Mouse (Mus musculus): Measurements from ENCODE around the gene Prdm16. TPM values are rescaled to one million over a fixed set of nuclear protein-coding genes. Genes with fewer than 3 reads are reported as not detected.

Prdm16 gene
- polyA plus RNA-seq, 1 experiment from 2014 or later = 23.2 TPM

DNA sequence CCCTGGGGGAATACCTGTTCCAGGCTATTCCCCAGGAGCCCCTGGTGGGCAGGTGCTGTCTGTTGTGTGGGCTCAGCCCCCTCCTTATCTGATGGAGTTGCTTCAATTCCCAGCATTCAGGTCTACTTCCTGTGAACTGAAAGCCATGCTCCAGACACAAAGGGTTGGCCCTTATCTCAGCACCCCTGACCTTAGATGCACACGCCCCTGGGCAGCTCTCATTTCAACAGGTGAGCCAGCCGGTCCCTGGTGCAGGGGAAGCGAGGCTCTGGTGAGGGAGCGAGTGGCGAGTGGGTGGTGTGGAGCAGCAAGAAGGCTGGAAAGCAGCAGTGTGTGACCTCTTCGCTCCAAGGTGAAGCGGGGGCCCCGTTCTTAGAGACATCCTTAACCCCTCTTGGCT lies 226.1 kb downstream of the Prdm16 start:
- WGBS = 38% methylated on average over 8 of the region's 8 CpGs
- Histone ChIP-seq H3K4me2 (ENCODE audit: low read depth, low read length) (peak overlapping the region; percentile 17; the same call in 1 of the 2 replicates), H3K9me3 (replicated peaks; ENCODE audit: control insufficient read depth, low read length) (no peaks in the 10 kb centered on the region), H3K4me1 (ENCODE audit: control insufficient read depth, insufficient read depth, low read length) (peaks cover 20% of the 10 kb centered on the region), H3K27ac (ENCODE audit: low read length) (peak overlapping the region; percentile 53; the same call in 1 of the 2 replicates), H3K9ac (ENCODE audit: low read length) (peak overlapping the region; percentile 28; the same call in 1 of the 2 replicates), H3K36me3 (ENCODE audit: control insufficient read depth, insufficient read depth, low read length) (no peaks in the 10 kb centered on the region), H3K4me3 (replicated peaks; ENCODE audit: low read length) (no peak overlapping the region), H3K27me3 (ENCODE audit: control insufficient read depth, insufficient read depth, low read length) (no peaks in the 10 kb centered on the region)
- ATAC-seq (ENCODE audit: insufficient read depth, low FRiP score) = peak; percentile 65; the same call in 1 of the 2 replicates

DNA sequence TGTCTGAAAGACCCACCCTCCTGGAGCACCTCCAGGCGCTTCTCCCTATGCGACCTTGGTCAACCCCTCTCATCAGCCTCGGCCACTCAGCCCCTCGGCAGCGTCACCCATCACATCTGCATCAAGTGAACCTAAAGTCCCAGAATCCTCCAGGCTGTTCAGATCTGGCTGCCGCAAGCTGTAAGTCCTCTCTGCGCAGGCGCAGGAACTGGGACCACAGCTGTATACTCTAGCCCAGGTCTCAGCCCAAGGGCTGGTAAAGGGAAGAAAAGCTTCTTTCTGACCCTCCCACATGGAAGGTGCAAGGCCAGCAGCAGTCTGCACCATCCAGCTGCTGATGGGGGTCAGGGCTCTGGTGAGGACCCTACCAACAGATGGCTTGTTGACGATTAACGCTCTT lies 226.8 kb downstream of the Prdm16 start:
- Histone ChIP-seq H3K36me3 (ENCODE audit: control insufficient read depth, insufficient read depth, low read length) (no peaks in the 10 kb centered on the region), H3K4me3 (replicated peaks; ENCODE audit: low read length) (no peak overlapping the region), H3K4me2 (ENCODE audit: low read depth, low read length) (no peak overlapping the region), H3K4me1 (ENCODE audit: control insufficient read depth, insufficient read depth, low read length) (peaks cover 20% of the 10 kb centered on the region), H3K27ac (ENCODE audit: low read length) (no peak overlapping the region), H3K9ac (ENCODE audit: low read length) (no peak overlapping the region), H3K27me3 (ENCODE audit: control insufficient read depth, insufficient read depth, low read length) (no peaks in the 10 kb centered on the region), H3K9me3 (replicated peaks; ENCODE audit: control insufficient read depth, low read length) (no peaks in the 10 kb centered on the region)
- WGBS = 61% methylated on average over 10 of the region's 10 CpGs
- no peak for ATAC-seq (ENCODE audit: insufficient read depth, low FRiP score)

GRCm38 (mm10) chr4:154409237-154409721 lies 227.4 kb downstream of the Prdm16 start:
- no peaks in the 10 kb centered on the region for H3K36me3 ChIP-seq (ENCODE audit: control insufficient read depth, insufficient read depth, low read length)
- 45% methylated on average over 19 of the region's 19 CpGs for WGBS
- H3K9me3 ChIP-seq (replicated peaks; ENCODE audit: control insufficient read depth, low read length) = no peaks in the 10 kb centered on the region
- ATAC-seq (ENCODE audit: insufficient read depth, low FRiP score) = peak; percentile 70; the same call in 1 of the 2 replicates
- no peaks in the 10 kb centered on the region for H3K27me3 ChIP-seq (ENCODE audit: control insufficient read depth, insufficient read depth, low read length)
- no peak overlapping the region for H3K9ac ChIP-seq (ENCODE audit: low read length)
- H3K4me1 ChIP-seq (ENCODE audit: control insufficient read depth, insufficient read depth, low read length) = peaks cover 20% of the 10 kb centered on the region
- peak overlapping the region; percentile 75 for H3K27ac ChIP-seq (ENCODE audit: low read length)
- no peak overlapping the region for H3K4me3 ChIP-seq (replicated peaks; ENCODE audit: low read length)
- peak overlapping the region; percentile 11 for H3K4me2 ChIP-seq (ENCODE audit: low read depth, low read length)

GRCm38 (mm10) chr4:154402948-154403347 lies 233.7 kb downstream of the Prdm16 start:
- Histone ChIP-seq H3K4me2 (ENCODE audit: low read depth, low read length) (no peak overlapping the region), H3K9ac (ENCODE audit: low read length) (no peak overlapping the region), H3K4me3 (replicated peaks; ENCODE audit: low read length) (no peak overlapping the region), H3K27me3 (ENCODE audit: control insufficient read depth, insufficient read depth, low read length) (no peaks in the 10 kb centered on the region), H3K4me1 (ENCODE audit: control insufficient read depth, insufficient read depth, low read length) (peaks cover 20% of the 10 kb centered on the region), H3K9me3 (replicated peaks; ENCODE audit: control insufficient read depth, low read length) (no peaks in the 10 kb centered on the region), H3K36me3 (ENCODE audit: control insufficient read depth, insufficient read depth, low read length) (no peaks in the 10 kb centered on the region), H3K27ac (ENCODE audit: low read length) (no peak overlapping the region)
- ATAC-seq (ENCODE audit: insufficient read depth, low FRiP score) = no peak
- 40% methylated on average over 4 of the region's 4 CpGs for WGBS

DNA sequence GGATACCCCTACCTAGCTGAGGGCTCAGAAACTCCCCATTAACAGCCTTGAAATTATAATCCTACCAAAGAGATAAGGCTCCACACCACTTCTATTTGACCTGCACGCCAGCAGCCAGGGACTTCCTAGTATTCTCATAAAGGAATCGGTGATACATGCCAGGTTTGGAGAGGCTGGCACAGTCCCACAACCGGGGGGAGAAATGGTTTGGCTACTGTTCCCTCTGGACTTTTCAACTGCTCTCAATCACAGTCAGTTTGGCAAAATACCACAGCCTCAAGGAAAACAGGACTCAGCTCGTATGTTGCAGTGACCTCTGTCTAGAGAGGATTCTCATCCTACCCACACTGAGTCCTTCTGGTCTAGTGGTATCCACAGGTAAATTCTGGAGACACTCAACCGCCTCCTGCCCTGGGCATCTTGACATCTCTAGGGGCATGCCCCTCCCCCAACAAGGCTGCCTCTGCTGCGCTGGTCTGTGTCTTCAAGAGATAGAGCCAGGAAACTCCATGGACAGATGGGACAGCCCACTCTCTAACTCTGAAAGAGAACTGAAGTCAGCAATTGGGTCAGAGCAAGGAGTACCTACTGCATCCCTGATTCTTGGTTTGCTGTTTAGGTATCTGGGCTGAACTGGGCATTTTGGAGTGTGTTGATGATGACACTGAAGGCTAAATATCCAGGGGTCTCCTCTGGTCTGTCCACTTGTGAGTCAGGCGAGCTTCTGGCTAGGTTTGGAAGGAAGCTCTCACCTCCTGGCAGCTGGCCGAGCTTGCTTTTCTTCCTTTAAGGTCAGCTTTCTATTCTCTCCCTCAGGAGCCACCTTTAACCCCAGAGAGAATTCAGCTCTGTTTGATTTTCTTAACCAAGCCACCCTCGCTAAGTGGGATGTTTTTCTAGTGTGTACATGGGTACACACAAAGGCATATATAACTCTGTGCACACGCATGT lies 234.4 kb downstream of the Prdm16 start:
- H3K4me2 ChIP-seq (ENCODE audit: low read depth, low read length) = no peak overlapping the region
- no peaks in the 10 kb centered on the region for H3K36me3 ChIP-seq (ENCODE audit: control insufficient read depth, insufficient read depth, low read length)
- H3K9me3 ChIP-seq (replicated peaks; ENCODE audit: control insufficient read depth, low read length) = no peaks in the 10 kb centered on the region
- WGBS = 60% methylated on average over 10 of the region's 10 CpGs
- no peak overlapping the region for H3K4me3 ChIP-seq (replicated peaks; ENCODE audit: low read length)
- no peak overlapping the region for H3K27ac ChIP-seq (ENCODE audit: low read length)
- no peak for ATAC-seq (ENCODE audit: insufficient read depth, low FRiP score)
- H3K4me1 ChIP-seq (ENCODE audit: control insufficient read depth, insufficient read depth, low read length) = peaks cover 20% of the 10 kb centered on the region
- no peak overlapping the region for H3K9ac ChIP-seq (ENCODE audit: low read length)
- no peaks in the 10 kb centered on the region for H3K27me3 ChIP-seq (ENCODE audit: control insufficient read depth, insufficient read depth, low read length)

DNA sequence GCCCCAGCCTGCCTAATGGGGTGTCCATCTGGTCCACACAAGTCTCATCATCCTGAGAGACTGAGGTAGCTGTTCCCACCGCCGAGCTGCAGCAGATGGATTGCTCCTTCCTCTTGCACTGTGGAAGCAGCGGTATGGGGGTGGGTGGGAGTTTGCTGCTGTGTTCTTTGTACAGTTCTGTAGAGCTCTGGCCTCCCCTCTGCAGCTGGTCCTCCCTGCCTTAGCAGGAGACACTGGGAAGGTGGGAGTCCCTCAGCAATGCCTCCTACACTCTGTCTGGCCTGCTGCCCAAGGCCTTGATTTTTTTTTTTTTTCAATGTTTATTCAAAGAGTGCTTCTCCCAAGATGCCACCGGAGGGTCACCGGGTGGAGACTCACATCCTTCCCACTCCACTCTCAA lies 235.3 kb downstream of the Prdm16 start:
- peaks cover 20% of the 10 kb centered on the region for H3K4me1 ChIP-seq (ENCODE audit: control insufficient read depth, insufficient read depth, low read length)
- H3K4me3 ChIP-seq (replicated peaks; ENCODE audit: low read length) = no peak overlapping the region
- no peak; the same call in 1 of the 2 replicates for ATAC-seq (ENCODE audit: insufficient read depth, low FRiP score)
- H3K9ac ChIP-seq (ENCODE audit: low read length) = no peak overlapping the region
- no peak overlapping the region for H3K27ac ChIP-seq (ENCODE audit: low read length)
- H3K4me2 ChIP-seq (ENCODE audit: low read depth, low read length) = no peak overlapping the region
- H3K27me3 ChIP-seq (ENCODE audit: control insufficient read depth, insufficient read depth, low read length) = no peaks in the 10 kb centered on the region
- H3K36me3 ChIP-seq (ENCODE audit: control insufficient read depth, insufficient read depth, low read length) = no peaks in the 10 kb centered on the region
- H3K9me3 ChIP-seq (replicated peaks; ENCODE audit: control insufficient read depth, low read length) = no peaks in the 10 kb centered on the region
- WGBS = 20% methylated on average over 5 of the region's 5 CpGs

DNA sequence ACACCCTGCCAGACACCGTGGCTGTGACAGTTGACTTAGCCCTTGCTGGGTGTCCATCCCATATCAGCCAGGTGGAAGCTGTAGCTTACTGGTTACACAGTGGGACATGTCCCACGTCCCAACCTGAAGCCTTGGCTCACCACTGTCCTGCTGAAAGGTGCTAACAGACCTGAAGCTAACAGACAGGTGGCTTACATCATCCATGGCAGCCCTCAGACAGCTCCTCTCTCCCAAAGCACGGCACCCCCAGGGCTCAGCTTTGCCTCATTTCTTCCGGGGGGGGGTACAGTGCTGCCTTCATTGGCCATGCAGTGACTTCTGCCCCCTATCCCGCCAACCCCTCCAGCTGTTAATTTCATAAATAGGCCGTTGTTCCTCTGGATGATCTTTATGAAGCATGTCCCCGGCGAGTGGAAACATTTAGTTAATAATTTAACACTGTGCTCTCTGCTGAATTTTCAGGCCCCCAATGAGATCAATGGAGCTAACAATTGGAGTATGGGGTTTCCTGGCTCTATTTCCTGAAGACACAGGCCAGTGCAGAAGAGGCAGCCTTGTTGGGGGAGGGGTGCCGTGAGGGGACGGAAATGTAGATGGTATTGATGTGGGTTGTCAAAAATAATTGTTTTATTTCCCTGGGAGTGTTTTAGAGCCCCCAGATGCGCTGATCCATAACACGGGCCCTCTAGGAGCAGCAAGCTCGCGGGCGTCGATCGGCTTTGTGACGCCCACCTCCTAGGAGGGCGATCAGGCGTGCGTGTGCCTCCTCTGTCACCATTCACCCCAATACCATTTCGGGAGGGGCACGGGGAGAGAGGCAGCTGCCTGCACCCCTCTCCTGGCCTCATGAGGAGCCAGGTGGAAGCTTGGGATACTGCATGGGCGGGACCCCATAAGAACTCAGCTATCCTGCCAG lies 236.2 kb downstream of the Prdm16 start:
- Histone ChIP-seq H3K4me1 (ENCODE audit: control insufficient read depth, insufficient read depth, low read length) (peaks cover 20% of the 10 kb centered on the region), H3K36me3 (ENCODE audit: control insufficient read depth, insufficient read depth, low read length) (no peaks in the 10 kb centered on the region), H3K4me2 (ENCODE audit: low read depth, low read length) (no peak overlapping the region), H3K4me3 (replicated peaks; ENCODE audit: low read length) (no peak overlapping the region), H3K9me3 (replicated peaks; ENCODE audit: control insufficient read depth, low read length) (no peaks in the 10 kb centered on the region), H3K27ac (ENCODE audit: low read length) (no peak overlapping the region), H3K9ac (ENCODE audit: low read length) (no peak overlapping the region), H3K27me3 (ENCODE audit: control insufficient read depth, insufficient read depth, low read length) (no peaks in the 10 kb centered on the region)
- no peak for ATAC-seq (ENCODE audit: insufficient read depth, low FRiP score)
- WGBS = 59% methylated on average over 24 of the region's 24 CpGs

DNA sequence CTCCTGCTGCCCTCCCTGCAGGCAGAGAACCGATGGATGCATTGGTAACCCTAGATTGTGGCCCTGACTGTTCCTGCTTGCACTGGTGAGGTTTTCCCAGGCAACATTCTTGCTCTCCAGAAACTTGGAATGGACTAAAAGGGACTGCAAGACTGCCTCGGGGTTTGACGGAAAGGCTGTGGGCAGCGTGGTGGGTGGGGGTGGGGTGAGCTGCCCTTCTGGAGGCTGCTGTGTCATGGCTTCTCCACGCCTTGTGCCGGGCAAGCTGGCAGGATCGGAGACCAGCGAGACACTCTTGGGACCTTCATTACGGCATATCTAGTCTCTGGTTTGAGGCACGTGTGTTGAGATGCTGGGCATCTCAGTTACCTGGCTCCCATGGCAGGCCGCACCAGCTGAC lies 237.0 kb downstream of the Prdm16 start:
- Histone ChIP-seq H3K27ac (ENCODE audit: low read length) (no peak overlapping the region), H3K4me1 (ENCODE audit: control insufficient read depth, insufficient read depth, low read length) (peaks cover 20% of the 10 kb centered on the region), H3K36me3 (ENCODE audit: control insufficient read depth, insufficient read depth, low read length) (no peaks in the 10 kb centered on the region), H3K27me3 (ENCODE audit: control insufficient read depth, insufficient read depth, low read length) (no peaks in the 10 kb centered on the region), H3K9ac (ENCODE audit: low read length) (no peak overlapping the region), H3K4me2 (ENCODE audit: low read depth, low read length) (no peak overlapping the region), H3K9me3 (replicated peaks; ENCODE audit: control insufficient read depth, low read length) (no peaks in the 10 kb centered on the region), H3K4me3 (replicated peaks; ENCODE audit: low read length) (no peak overlapping the region)
- WGBS = 80% methylated on average over 11 of the region's 11 CpGs
- ATAC-seq (ENCODE audit: insufficient read depth, low FRiP score) = no peak
